13 mouse cellular contexts compared by ENCODE assay signal in genomic region chr7:122596596-122597170, GRCm38 (mm10).
"Had no signal": no experiment of that assay in that cellular context is flagged by ENCODE, and none has a peak within 500 bp of the region (broad histone marks: within the 10 kb centered on the region; RNA-seq: fewer than 3 reads in every experiment).

No protein-coding gene starts in this region.

- H3K27me3 ChIP-seq: midbrain, embryonic 15.5 days; neural tube, embryonic 12.5 days had no signal

- H3K4me3 ChIP-seq: limb, embryonic 12.5 days; midbrain, embryonic 10.5 days; midbrain, embryonic 15.5 days; neural tube, embryonic 12.5 days had no signal

- H3K9me3 ChIP-seq: limb, embryonic 12.5 days; midbrain, embryonic 10.5 days; midbrain, embryonic 15.5 days; neural tube, embryonic 12.5 days had no signal

- H3K36me3 ChIP-seq: limb, embryonic 12.5 days; midbrain, embryonic 10.5 days; midbrain, embryonic 15.5 days; neural tube, embryonic 12.5 days had no signal

- H3K9ac ChIP-seq: limb, embryonic 12.5 days; liver, embryonic 14.5 days; midbrain, embryonic 15.5 days; neural tube, embryonic 12.5 days had no signal

- H3K4me2 ChIP-seq: limb, embryonic 12.5 days; midbrain, embryonic 15.5 days; neural tube, embryonic 12.5 days had no signal

- DNase-seq: kidney, adult 18-20 months; kidney, postnatal 10 days; kidney, postnatal 4 days; liver; lung, adult 18-20 months; lung, postnatal 4 days; right cerebral cortex, postnatal 25 days had no signal

- H3K27ac ChIP-seq: limb, embryonic 12.5 days; liver, embryonic 14.5 days; midbrain, embryonic 10.5 days; midbrain, embryonic 15.5 days; neural tube, embryonic 12.5 days had no signal

- ATAC-seq: lung, postnatal 0 days; midbrain, embryonic 15.5 days had no signal
